Mouse (Mus musculus) spleen, adult 12 weeks (tissue): Measurements from ENCODE around the gene Adgrg7.

Experiments
- DNase-seq: peaks from one replicate; pipeline ENCODE4 v3.0.0; 2022; ENCODE audit warnings: low spot score

Gene Adgrg7

GRCm38 (mm10) chr16:56710071-56710470, 85.6 kb downstream of the Adgrg7 start:
- DNase-seq, result no peak

GRCm38 (mm10) chr16:56705731-56706130, 89.9 kb downstream of the Adgrg7 start:
- no peak for DNase-seq

- DNase-seq, result no peak
These were observed 94.8 kb downstream of the Adgrg7 start for GRCm38 (mm10) chr16:56700898-56701297.

GRCm38 (mm10) chr16:56696448-56696847, 99.2 kb downstream of the Adgrg7 start:
- DNase-seq, result no peak

- no peak for DNase-seq
These were observed 104.9 kb downstream of the Adgrg7 start for GRCm38 (mm10) chr16:56690715-56691114.

- no peak for DNase-seq
These were observed 108.9 kb downstream of the Adgrg7 start for GRCm38 (mm10) chr16:56686747-56687146.

- DNase-seq, result no peak
These were observed 114.5 kb downstream of the Adgrg7 start for GRCm38 (mm10) chr16:56681010-56681645.

GRCm38 (mm10) chr16:56677146-56677545, 118.5 kb downstream of the Adgrg7 start:
- DNase-seq, result no peak
